10 mouse cellular contexts compared by ENCODE assay signal in genomic region chr4:132733071-132733770, GRCm38 (mm10). TPM values are rescaled to one million over a fixed set of nuclear protein-coding genes. Genes with fewer than 3 reads are reported as not detected.
DNase-seq lines count a peak whose midpoint lies in the region; ATAC-seq and TF ChIP-seq lines count a peak whose summit lies in the region.
"Had no signal": no experiment of that assay in that cellular context is flagged by ENCODE, and none has a peak within 500 bp of the region (broad histone marks: within the 10 kb centered on the region; RNA-seq: fewer than 3 reads in every experiment).

No protein-coding gene starts in this region.

- no peak overlapping the region; the same call in 1 of the 2 replicates for H3K4me3 ChIP-seq in gastrocnemius, adult 2 months
- no peak overlapping the region for H3K4me3 ChIP-seq in lung, embryonic 15.5 days
- no peak overlapping the region for H3K4me3 ChIP-seq in liver, embryonic 14.5 days (ENCODE audit: insufficient read depth in 1 of 2, low read depth in 2 of 2, low read length in 2 of 2)

- no peak for TF ChIP-seq EP300 in liver, embryonic 14.5 days (IDR thresholded peaks at IDR 0.05; ENCODE audit: low read depth)

- ATAC-seq in lung, embryonic 15.5 days (ENCODE audit: borderline replicate concordance, extremely low read depth, low FRiP score, low TSS enrichment), result no peak
- no peak for ATAC-seq in liver, embryonic 14.5 days (ENCODE audit: insufficient read depth)

- no peaks in the 10 kb centered on the region for H3K27me3 ChIP-seq in lung, embryonic 15.5 days
- no peaks in the 10 kb centered on the region for H3K27me3 ChIP-seq in liver, embryonic 14.5 days (ENCODE audit: control insufficient read depth, insufficient read depth, low read length)
- H3K27me3 ChIP-seq: embryonic facial prominence, embryonic 13.5 days; limb, embryonic 12.5 days had no signal

- H3K4me1 ChIP-seq in lung, embryonic 15.5 days, result peaks cover 7% of the 10 kb centered on the region
- peaks cover 5 to 8% of the 10 kb centered on the region in 2 experiments; a peak in 3 of 4 replicates for H3K4me1 ChIP-seq in liver, embryonic 14.5 days (replicated peaks; ENCODE audit: control insufficient read depth in 2 of 2, insufficient read depth in 2 of 2, low read length in 1 of 2)

- peak overlapping the region; percentile 72; the same call in 1 of the 2 replicates for H3K27ac ChIP-seq in gastrocnemius, adult 2 months
- 0 out of 2 replicates have a peak overlapping the region, but pooled peaks have one; percentile 34 for H3K27ac ChIP-seq in lung, embryonic 15.5 days
- no peak overlapping the region for H3K27ac ChIP-seq in liver, embryonic 14.5 days
- H3K27ac ChIP-seq: embryonic facial prominence, embryonic 13.5 days; limb, embryonic 12.5 days had no signal

- 90% methylated on average over 25 of the region's 25 CpGs for WGBS in lung, embryonic 15.5 days
- WGBS in liver, embryonic 14.5 days (ENCODE audit: insufficient replicate concordance), result 84% methylated on average over 25 of the region's 25 CpGs

- no peaks in the 10 kb centered on the region for H3K9me3 ChIP-seq in lung, embryonic 15.5 days
- H3K9me3 ChIP-seq in liver, embryonic 14.5 days (ENCODE audit: control insufficient read depth, low read length), result no peaks in the 10 kb centered on the region
- H3K9me3 ChIP-seq: embryonic facial prominence, embryonic 13.5 days; limb, embryonic 12.5 days had no signal

- DNase-seq in gastrocnemius, adult 2 months, result no peak
- no peak for DNase-seq in gastrocnemius, postnatal 4 days (ENCODE audit: low spot score in 2 of 2)
- no peak for DNase-seq in lung, postnatal 36 days
- peak; percentile 52 for DNase-seq in ES-CJ7 (ENCODE audit: low read depth, low spot score)
- DNase-seq in liver, embryonic 14.5 days (ENCODE audit: low read depth in 3 of 3, low spot score in 3 of 3), result no peak
- DNase-seq in B cell, adult 2 months, result no peak
- DNase-seq in urinary bladder, postnatal 25 days (ENCODE audit: low spot score), result no peak

- no peak overlapping the region for H3K4me2 ChIP-seq in lung, embryonic 15.5 days
- H3K4me2 ChIP-seq in liver, embryonic 14.5 days (ENCODE audit: low read depth), result no peak overlapping the region

- no peaks in the 10 kb centered on the region for H3K36me3 ChIP-seq in lung, embryonic 15.5 days
- no peaks in the 10 kb centered on the region for H3K36me3 ChIP-seq in liver, embryonic 14.5 days (replicated peaks; ENCODE audit: control insufficient read depth, insufficient read depth, low read depth)

- no peak for TF ChIP-seq CTCF in gastrocnemius, adult 2 months (IDR thresholded peaks at IDR 0.05)
- TF ChIP-seq CTCF in liver, embryonic 14.5 days (IDR thresholded peaks at IDR 0.05; ENCODE audit: low read depth), result peak; percentile 25; the same call in 1 of the 2 replicates

- H3K9ac ChIP-seq in lung, embryonic 15.5 days, result no peak overlapping the region
- no peak overlapping the region for H3K9ac ChIP-seq in liver, embryonic 14.5 days (replicated peaks)

- intact Hi-C loops in gastrocnemius, adult 2 months (cut with DNase I), result no loop called here

RNA-seq across cellular contexts. Expression of gene Xkr8, which starts 0.9 kb away (rescaled TPM):
- under 1 TPM; 0.54 to 0.70 TPM for total RNA-seq in gastrocnemius, adult 2 months (2021)
- total RNA-seq in gastrocnemius, postnatal 4 days (2021), result 1 to 10 TPM; 2.8 to 5.3 TPM
- polyA plus RNA-seq in lung, embryonic 15.5 days (2015; fragmentation: Nextera tagmentation; extraction: Ambion mirVana), result 5.1 TPM in 2 replicates
- polyA plus RNA-seq in liver, embryonic 14.5 days (2012; rRNA removed), result 1.9 and 2.1 TPM in 2 replicates
- polyA plus RNA-seq in liver, embryonic 14.5 days (2014; fragmentation: Nextera tagmentation; extraction: Ambion mirVana), result 3.3 and 3.5 TPM in 2 replicates

RNA-seq across cellular contexts. Expression of gene Smpdl3b, which starts 23.8 kb away (rescaled TPM):
- under 1 TPM; 0.47 to 0.66 TPM for total RNA-seq in gastrocnemius, adult 2 months (2021)
- total RNA-seq in gastrocnemius, postnatal 4 days (2021), result 1 to 10 TPM; 2.3 to 2.6 TPM
- polyA plus RNA-seq in lung, embryonic 15.5 days (2015; fragmentation: Nextera tagmentation; extraction: Ambion mirVana), result 6.4 and 6.7 TPM in 2 replicates
- polyA plus RNA-seq in liver, embryonic 14.5 days (2012; rRNA removed), result 0.92 and 1.1 TPM in 2 replicates
- 1.2 and 1.3 TPM in 2 replicates for polyA plus RNA-seq in liver, embryonic 14.5 days (2014; fragmentation: Nextera tagmentation; extraction: Ambion mirVana)

RNA-seq across cellular contexts. Expression of gene Rpa2, which starts 34.9 kb away (rescaled TPM):
- 10 to 100 TPM; 14.2 to 16.3 TPM for total RNA-seq in gastrocnemius, adult 2 months (2021)
- total RNA-seq in gastrocnemius, postnatal 4 days (2021), result 10 to 100 TPM; 25.0 to 25.9 TPM
- 111 TPM in 2 replicates for polyA plus RNA-seq in lung, embryonic 15.5 days (2015; fragmentation: Nextera tagmentation; extraction: Ambion mirVana)
- 43.2 and 55.6 TPM in 2 replicates for polyA plus RNA-seq in liver, embryonic 14.5 days (2012; rRNA removed)
- 95.7 and 104 TPM in 2 replicates for polyA plus RNA-seq in liver, embryonic 14.5 days (2014; fragmentation: Nextera tagmentation; extraction: Ambion mirVana)
